Mouse (Mus musculus) thymus, postnatal 36 days (tissue): ENCODE measurements around the gene Lce3f.

Experiments
- DNase-seq, 2 experiments: peaks; one replicate each; pipeline ENCODE4 v3.0.0; 2022; ENCODE audit warnings: mixed read lengths in 2 of 2

The Lce3f gene

DNA sequence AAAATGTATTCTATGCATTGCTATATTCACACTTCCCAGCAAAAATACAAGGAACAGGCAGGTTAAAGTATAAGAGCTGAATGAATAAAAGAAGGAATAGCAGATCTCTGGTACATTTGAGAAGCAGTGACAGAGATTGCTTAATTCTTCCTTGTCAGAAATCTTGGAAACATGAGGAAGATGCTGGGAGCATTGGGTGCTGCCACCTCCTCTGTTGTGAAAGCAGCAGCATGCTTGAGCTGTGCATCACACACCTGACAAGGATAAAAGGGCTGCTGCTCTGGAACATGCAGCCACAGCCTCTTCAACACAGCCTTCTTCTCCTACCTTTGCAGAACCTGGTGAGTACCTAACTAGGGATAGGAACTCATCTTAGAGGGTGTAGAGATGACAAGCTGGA lies at the start of gene Lce3f:
Gene Lce3f (plus strand): TSS at position 301 of the 400 bp plus-strand sequence.
- no peak for DNase-seq

DNA sequence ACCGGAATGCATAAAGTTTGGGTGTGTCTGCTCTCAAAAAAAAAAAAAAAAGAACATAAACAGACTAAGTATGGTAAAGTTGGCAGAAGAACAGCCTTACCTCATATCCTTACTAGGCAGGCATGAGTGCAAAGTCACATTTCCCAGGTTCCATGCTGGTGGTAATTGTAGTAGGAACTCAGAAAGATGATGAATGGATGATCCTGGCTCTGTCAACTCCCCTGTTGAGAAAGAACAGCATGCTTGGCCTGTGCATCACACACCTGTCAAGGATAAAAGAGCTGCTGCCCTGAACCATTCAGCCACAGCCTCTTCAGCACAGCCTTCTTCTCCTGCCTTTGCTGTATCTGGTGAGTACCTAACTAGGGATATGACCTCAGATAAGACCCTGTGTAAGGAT lies 47.8 kb upstream of the Lce3f start, which contains the start of gene Lce3c:
Gene Lce3c (plus strand): TSS at position 301 of the 400 bp plus-strand sequence.
- DNase-seq = no peak

- DNase-seq = no peak
Measured at GRCm38 (mm10) chr3:92957090-92957489, 34.9 kb upstream of the Lce3f start, which contains the start of gene Lce3d. Gene Lce3d, plus strand, starts transcription at chr3:92957390.

DNA sequence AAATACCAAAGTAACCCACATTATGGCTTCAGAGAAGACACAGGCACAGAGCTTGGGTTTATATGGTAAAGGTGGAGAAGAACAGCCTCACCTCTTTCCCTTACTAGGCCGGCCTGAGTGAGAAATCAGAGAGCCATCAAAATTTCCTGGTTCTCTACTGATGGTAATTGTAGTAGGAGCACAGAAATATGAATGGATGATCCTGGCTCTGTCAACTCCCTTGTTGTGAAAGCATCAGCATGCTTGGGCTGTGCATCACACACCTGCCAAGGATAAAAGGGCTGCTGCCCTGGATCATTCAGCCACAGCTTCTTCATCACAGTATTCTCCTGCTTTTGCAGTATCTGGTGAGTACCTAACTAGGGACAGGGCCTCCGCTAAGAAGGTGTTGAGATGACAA lies 25.3 kb upstream of the Lce3f start, which contains the start of gene Lce3e:
Gene Lce3e (plus strand): TSS at position 301 of the 400 bp plus-strand sequence.
- no peak for DNase-seq

DNA sequence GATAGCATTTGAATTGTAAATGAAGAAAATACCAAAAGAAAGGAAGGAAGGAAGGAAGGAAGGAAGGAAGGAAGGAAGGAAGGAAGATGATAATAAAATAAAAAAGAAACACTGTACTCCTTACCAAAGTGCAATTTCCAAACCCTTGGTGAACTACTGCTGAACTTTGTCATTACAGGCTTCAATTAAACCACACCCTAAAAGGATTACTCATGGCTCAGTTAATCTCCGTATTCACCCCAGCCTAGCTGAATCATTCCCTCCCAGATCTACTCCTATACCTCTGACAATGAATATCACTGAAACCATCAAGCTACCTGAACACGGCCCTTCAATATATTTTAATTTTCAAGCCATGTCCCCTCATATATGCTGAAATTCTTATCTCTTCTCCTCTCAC lies 13.5 kb upstream of the Lce3f start:
- DNase-seq = no peak

- peak; percentile 3 to 4 for DNase-seq
Measured at GRCm38 (mm10) chr3:92998691-92999090, 6.7 kb downstream of the Lce3f start.

DNA sequence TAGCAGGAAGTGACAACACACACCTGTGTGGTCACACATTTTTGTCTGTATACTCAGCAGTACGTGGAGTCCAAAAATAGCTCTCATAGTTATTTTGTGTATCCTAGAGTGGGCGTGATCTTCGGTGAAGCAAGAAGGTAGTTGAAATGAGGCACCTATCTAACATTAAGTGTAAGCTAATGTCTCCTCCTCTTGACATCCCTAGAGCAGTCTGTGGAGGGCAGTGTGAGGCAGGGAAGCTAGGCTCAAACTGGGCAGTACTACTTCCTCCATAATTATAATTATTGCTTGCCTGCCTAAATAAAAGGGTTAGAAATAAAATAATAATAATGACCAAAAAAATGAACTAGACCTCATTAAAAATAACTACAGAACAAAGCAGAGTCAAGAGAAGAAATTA lies 8.6 kb downstream of the Lce3f start:
- DNase-seq = no peak

- DNase-seq = no peak
Measured at GRCm38 (mm10) chr3:93002843-93003242, 10.8 kb downstream of the Lce3f start.

GRCm38 (mm10) chr3:93014378-93014801 lies 22.4 kb downstream of the Lce3f start:
- no peak for DNase-seq

GRCm38 (mm10) chr3:93014871-93015270 lies 22.8 kb downstream of the Lce3f start:
- DNase-seq = no peak

DNA sequence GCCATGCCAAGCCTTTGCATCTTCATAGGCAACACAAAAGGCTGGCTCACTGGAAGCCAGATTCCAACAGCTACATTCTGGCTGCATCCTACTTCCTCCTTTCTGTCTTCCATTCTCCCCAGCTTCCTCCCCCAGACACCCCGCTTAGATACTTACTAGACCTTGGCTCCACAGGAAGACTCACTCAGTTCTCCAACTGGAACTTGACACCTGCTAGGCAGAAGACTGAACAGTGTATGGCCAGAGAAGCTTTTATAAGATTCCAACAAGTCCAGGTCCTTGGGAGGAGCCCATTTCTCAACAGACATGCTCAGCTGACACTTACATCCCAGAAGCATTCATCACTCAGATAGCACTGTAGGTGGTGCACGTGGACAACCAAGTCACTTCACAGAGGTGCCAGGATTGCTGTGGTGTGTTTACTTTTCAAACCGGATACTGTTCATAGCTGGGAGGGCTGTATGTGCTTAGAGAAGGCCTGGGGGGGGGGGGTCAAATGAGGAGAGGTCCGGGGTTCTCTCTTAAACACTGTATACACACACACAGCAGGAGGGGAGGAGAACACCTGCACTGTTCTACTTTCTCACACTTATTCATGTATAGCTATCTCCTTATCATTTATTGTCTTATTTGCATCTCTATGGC lies 23.6 kb downstream of the Lce3f start, which contains the start of gene Crct1:
Gene Crct1 (minus strand): TSS at position 228 of the 645 bp plus-strand sequence.
- DNase-seq = no peak

- no peak for DNase-seq
Measured at GRCm38 (mm10) chr3:93018960-93019359, 26.9 kb downstream of the Lce3f start, which contains the start of gene Lce1m. Gene Lce1m, minus strand, starts transcription at chr3:93019060.

- no peak for DNase-seq
Measured at GRCm38 (mm10) chr3:93021171-93021570, 29.1 kb downstream of the Lce3f start.

- DNase-seq = no peak
Measured at GRCm38 (mm10) chr3:93023411-93024184, 31.6 kb downstream of the Lce3f start.

GRCm38 (mm10) chr3:93025486-93025885 lies 33.5 kb downstream of the Lce3f start:
- DNase-seq = no peak

- DNase-seq = no peak
Measured at GRCm38 (mm10) chr3:93031450-93031849, 39.4 kb downstream of the Lce3f start.
